Mouse (Mus musculus) hindbrain, embryonic 11.5 days (tissue): Measurements from ENCODE around the gene Polr3e. TPM values are rescaled to one million over a fixed set of nuclear protein-coding genes. Genes with fewer than 3 reads are reported as not detected.
A peak's percentile ranks its signal among the peaks of the same experiment; 100 is the strongest.
"Not testable (repeated sequence)": the region's sequence is repeated elsewhere in the genome, so short reads cannot be mapped to it uniquely, and the experiment has no call there.

Source experiments
- ATAC-seq: fragments of 200-750 bp; cut with Nextera tagmentation; 2 replicates; pipeline ENCODE4 v1.8.0; 2017; ENCODE audit warnings: mild to moderate bottlenecking, moderate TSS enrichment, moderate library complexity; ENCODE audit not compliant: low FRiP score
- DNase-seq: peaks from one replicate; pipeline ENCODE4 v3.0.0-alpha.2; 2015; ENCODE audit warnings: low spot score
- H3K27ac ChIP-seq: fragments of 300-500 bp; sonication (generic); 2 replicates; pipeline ENCODE4 v1.5.1; 2014; ENCODE audit warnings: mild to moderate bottlenecking, low read depth, low read length
- H3K27me3 ChIP-seq: fragments of 300-500 bp; sonication (generic); 2 replicates; pipeline ENCODE4 v1.6.1; 2014; ENCODE audit warnings: mild to moderate bottlenecking, low read length, moderate library complexity, mixed read lengths; ENCODE audit not compliant: control insufficient read depth, insufficient read depth
- H3K36me3 ChIP-seq: fragments of 300-500 bp; sonication (generic); 2 replicates; pipeline ENCODE4 v1.6.1; 2014; ENCODE audit warnings: mild to moderate bottlenecking, low read length, moderate library complexity, mixed read lengths; ENCODE audit not compliant: control insufficient read depth, insufficient read depth
- H3K4me1 ChIP-seq: fragments of 300-500 bp; sonication (generic); replicated peaks from 2 replicates; pipeline ENCODE4 v1.6.1; 2014; ENCODE audit warnings: low read length, mixed read lengths; ENCODE audit not compliant: control insufficient read depth, insufficient read depth
- H3K4me2 ChIP-seq: fragments of 300-500 bp; sonication (generic); replicated peaks from 2 replicates; pipeline ENCODE4 v1.6.1; 2014; ENCODE audit warnings: mild to moderate bottlenecking, low read depth, low read length
- H3K4me3 ChIP-seq: fragments of 300-500 bp; sonication (generic); 2 replicates; pipeline ENCODE4 v1.5.1; 2014; ENCODE audit warnings: low read depth, low read length
- H3K9ac ChIP-seq: fragments of 300-500 bp; sonication (generic); 2 replicates; pipeline ENCODE4 v1.6.1; 2014; ENCODE audit warnings: low read depth, low read length
- H3K9me3 ChIP-seq: fragments of 300-500 bp; sonication (generic); 2 replicates; pipeline ENCODE4 v1.6.1; 2016; ENCODE audit warnings: low read length; ENCODE audit not compliant: control insufficient read depth
- WGBS: fragments of 180-500 bp; shearing (Covaris S2); extraction: QIAGEN DNeasy Blood & Tissue Kit; methylation state at CpG from one replicate; pipeline ENCODE4 v1.1.7; 2014; 5-methylcytosine and 5-hydroxymethylcytosine counted together
- polyA plus RNA-seq: library from polyadenylated mRNA; unstranded; fragments of >200 nt; fragmentation: Nextera tagmentation; extraction: Ambion mirVana; gene quantifications from 2 replicates; pipeline ENCODE4 v1.2.1, GENCODE M21; 2014

Polr3e gene
- polyA plus RNA-seq, 1 experiment from 2014 or later: 17.1 TPM

DNA sequence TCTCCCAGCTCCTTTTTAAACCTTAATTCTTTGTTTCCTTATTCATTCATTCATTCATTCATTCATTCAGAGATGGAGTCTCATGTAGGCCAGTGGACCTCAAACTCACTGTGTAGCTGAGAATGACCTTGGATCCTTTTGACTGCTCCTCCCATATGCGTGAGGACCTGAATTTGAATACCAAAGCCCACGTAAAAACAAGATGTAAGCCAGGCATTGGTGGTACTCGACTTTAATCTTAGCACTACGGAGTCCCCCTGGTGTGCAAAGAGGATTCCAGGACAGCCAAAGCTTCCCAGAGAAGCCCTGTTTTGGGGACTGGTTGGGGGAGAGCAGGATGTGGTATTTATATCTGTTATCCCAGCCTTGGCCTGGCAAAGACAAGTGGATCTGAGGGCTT, 17.4 kb upstream of the Polr3e start:
- Histone ChIP-seq H3K27ac (no peak overlapping the region), H3K4me2 (no peak overlapping the region), H3K36me3 (no peaks in the 10 kb centered on the region), H3K9me3 (no peaks in the 10 kb centered on the region), H3K9ac (no peak overlapping the region), H3K27me3 (no peaks in the 10 kb centered on the region), H3K4me3 (no peak overlapping the region), H3K4me1 (no peaks in the 10 kb centered on the region)
- no peak for ATAC-seq
- WGBS: 61% methylated on average over 4 of the region's 4 CpGs
- DNase-seq: no peak

DNA sequence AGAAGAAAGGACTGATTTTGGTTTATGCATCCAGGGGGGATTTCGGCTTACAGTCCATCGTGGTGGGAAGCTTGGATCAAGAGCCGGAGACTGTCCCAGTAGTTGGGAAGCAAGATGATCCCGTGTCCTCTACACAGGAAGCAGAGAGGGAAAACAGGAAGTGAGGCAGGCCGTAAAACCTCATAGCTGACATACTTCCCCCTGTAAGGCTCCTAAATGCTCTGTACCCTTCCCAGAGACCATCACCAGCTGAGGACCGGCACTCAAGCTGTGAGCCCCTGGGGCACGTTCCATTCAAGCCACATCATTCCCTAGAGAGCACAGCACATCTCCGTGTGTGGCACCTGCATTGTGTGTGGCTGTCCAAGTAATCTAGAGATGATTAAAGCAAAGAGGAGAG, 15.8 kb upstream of the Polr3e start:
- H3K4me3 ChIP-seq: no peak overlapping the region
- ATAC-seq (0 out of 2 replicates have a peak, but pooled peaks have one; percentile 35), DNase-seq (peak; percentile 23)
- H3K36me3 ChIP-seq: no peaks in the 10 kb centered on the region
- no peaks in the 10 kb centered on the region for H3K9me3 ChIP-seq
- H3K27ac ChIP-seq: no peak overlapping the region
- whole genome bisulfite sequencing: 58% methylated on average over 8 of the region's 8 CpGs
- H3K4me2 ChIP-seq: no peak overlapping the region
- 0 out of 2 replicates have a peak overlapping the region, but pooled peaks have one; percentile 7 for H3K9ac ChIP-seq
- H3K27me3 ChIP-seq: no peaks in the 10 kb centered on the region
- no peaks in the 10 kb centered on the region for H3K4me1 ChIP-seq

DNA sequence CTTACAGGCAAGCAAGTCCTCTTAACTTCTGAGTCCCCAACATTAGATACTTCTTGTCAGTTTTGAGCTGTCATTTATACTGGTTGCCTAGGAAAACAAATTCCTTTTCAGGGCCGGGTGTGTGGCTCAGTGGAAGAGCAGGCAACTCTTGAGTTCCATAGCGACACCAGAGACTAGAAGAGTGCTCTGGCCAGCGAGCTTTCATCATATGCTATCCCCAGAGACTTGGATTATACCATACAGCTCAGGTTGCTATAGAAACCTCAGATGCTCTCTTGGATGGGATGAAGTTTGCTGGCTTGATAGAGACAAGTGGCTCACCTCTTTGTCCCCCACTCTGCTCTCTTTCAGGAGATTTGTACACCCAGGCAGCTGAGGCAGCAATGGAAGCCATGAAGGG, 14.6 kb upstream of the Polr3e start:
- Histone ChIP-seq H3K27me3 (no peaks in the 10 kb centered on the region), H3K27ac (no peak overlapping the region), H3K9ac (no peak overlapping the region), H3K4me3 (no peak overlapping the region), H3K9me3 (no peaks in the 10 kb centered on the region), H3K4me1 (no peaks in the 10 kb centered on the region), H3K36me3 (no peaks in the 10 kb centered on the region), H3K4me2 (no peak overlapping the region)
- DNase-seq: no peak
- no peak for ATAC-seq
- WGBS: 53% methylated on average over 3 of the region's 3 CpGs

DNA sequence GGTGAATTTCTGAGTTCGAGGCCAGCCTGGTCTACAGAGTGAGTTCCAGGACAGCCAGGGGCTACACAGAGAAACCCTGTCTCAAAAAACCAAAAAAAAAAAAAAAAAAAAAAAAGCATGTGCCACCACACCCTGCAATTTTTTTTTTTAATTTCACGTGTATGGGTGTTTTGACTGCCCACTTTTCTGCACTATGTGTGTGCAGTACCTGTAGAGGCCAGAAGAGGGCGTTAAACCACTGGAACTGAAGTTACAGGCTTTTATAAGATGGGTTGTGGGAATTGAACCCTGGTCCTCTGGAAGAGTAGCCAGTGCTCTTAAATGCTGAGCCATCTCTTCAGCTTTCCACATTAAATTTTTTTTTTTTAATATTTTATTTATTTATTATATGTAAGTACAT, 7.4 kb upstream of the Polr3e start:
- H3K4me2 ChIP-seq, H3K4me1 ChIP-seq, H3K4me3 ChIP-seq, H3K9ac ChIP-seq, H3K36me3 ChIP-seq, H3K27ac ChIP-seq, H3K9me3 ChIP-seq, DNase-seq, ATAC-seq, H3K27me3 ChIP-seq: not testable (repeated sequence)
- WGBS: 75% methylated on average over 3 of the region's 3 CpGs

DNA sequence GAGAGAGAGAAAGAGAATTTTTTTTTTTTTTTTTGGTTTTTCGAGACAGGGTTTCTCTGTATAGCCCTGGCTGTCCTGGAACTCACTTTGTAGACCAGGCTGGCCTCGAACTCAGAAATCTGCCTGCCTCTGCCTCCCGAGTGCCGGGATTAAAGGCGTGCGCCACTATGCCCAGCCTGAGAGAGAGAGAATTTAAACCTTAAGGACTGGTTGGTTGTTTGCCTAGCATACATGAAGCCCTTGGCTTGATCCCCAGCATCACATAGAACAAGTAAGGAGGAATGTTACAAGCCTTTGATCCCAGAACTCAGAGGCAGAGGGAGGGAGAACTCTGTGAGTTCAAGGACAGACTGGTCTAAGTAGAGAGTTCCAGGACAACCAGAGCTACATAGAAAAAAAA, 6.3 kb upstream of the Polr3e start:
- not testable (repeated sequence) for H3K27ac ChIP-seq, H3K4me2 ChIP-seq, H3K9me3 ChIP-seq, DNase-seq, H3K36me3 ChIP-seq, H3K4me1 ChIP-seq, H3K4me3 ChIP-seq, H3K9ac ChIP-seq, ATAC-seq, H3K27me3 ChIP-seq
- WGBS: 87% methylated on average over 6 of the region's 6 CpGs

DNA sequence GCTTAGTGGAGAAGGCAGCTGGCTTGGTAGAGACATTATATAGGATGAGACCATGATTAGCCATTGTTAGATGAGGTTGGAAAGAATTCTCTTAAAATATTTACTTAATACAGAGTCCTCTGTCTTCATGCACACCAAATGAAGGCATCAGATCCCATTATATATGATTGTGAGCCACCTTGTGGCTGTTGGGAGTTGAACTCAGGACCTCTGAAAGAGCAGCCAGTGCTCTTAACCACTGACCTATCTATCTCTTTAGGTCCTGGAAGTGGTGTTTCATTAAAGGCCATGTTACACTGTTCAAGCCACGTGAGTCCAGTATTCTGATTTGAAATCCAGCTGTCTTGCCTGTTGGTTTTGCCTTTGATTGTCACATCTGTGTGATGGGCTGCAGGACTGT, 4.2 kb upstream of the Polr3e start:
- DNase-seq: no peak
- 34% methylated on average over 1 of the region's 1 CpGs for WGBS
- H3K27me3 ChIP-seq: no peaks in the 10 kb centered on the region

DNA sequence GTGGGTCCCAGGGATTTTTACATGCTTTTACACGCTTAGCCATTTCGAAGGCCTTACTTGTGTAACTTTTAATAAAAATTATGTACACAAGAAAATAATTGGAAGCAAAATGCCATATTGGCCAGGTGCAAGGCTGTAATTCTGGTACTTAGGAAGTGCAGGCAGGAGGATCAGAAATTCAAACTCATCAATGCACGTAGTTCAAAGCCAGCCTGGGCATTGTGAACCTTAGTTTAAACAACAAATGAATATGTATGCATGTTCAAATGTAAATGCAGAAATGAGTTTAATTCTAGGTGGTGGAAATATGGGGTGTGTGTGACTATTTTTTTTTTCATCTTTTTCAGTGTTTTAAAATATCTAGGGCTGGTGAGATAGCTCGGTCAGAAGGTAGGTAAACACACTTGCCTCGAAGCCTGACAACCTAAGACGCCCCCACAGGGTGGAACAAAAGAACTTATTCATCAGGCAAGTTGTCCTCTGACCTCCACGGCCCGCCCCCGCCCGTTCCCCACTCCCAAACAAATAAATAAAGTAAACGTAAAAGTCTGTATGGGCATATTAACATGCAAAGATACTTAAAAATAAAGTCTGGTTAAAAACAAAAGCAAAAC, 1.2 kb upstream of the Polr3e start:
- DNase-seq: no peak
- ATAC-seq: no peak
- Histone ChIP-seq H3K9me3 (no peaks in the 10 kb centered on the region), H3K4me3 (no peak overlapping the region), H3K4me1 (no peaks in the 10 kb centered on the region), H3K27ac (no peak overlapping the region), H3K4me2 (no peak overlapping the region), H3K9ac (no peak overlapping the region), H3K27me3 (no peaks in the 10 kb centered on the region), H3K36me3 (no peaks in the 10 kb centered on the region)
- 21% methylated on average over 11 of the region's 11 CpGs for WGBS

More for the DNA sequence above, 4.2 kb upstream of the Polr3e start:
- Histone ChIP-seq H3K27ac (no peak overlapping the region), H3K4me1 (no peaks in the 10 kb centered on the region), H3K4me3 (no peak overlapping the region), H3K9me3 (no peaks in the 10 kb centered on the region), H3K9ac (no peak overlapping the region), H3K4me2 (no peak overlapping the region), H3K36me3 (no peaks in the 10 kb centered on the region)
- no peak for ATAC-seq

DNA sequence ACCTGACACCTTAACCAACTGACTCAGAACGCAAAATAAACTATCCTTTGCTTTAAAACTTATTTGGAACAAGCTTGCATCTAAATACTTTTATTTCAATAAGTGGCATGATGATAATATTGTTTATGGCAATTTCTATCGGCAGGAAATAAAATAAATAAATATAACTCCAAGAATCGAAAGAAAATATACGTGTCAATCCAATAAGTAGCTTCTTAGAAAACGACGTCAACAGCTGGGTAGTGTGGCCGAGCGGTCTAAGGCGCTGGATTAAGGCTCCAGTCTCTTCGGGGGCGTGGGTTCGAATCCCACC, 309 bp upstream of the Polr3e start:
- no peaks in the 10 kb centered on the region for H3K4me1 ChIP-seq
- DNase-seq: peak; percentile 17
- H3K36me3 ChIP-seq: no peaks in the 10 kb centered on the region
- H3K27me3 ChIP-seq: no peaks in the 10 kb centered on the region
- no peak overlapping the region for H3K4me2 ChIP-seq
- peak; percentile 91 for ATAC-seq
- H3K27ac ChIP-seq: no peak overlapping the region
- H3K4me3 ChIP-seq: no peak overlapping the region
- no peak overlapping the region for H3K9ac ChIP-seq
- H3K9me3 ChIP-seq: no peaks in the 10 kb centered on the region
- WGBS: 11% methylated on average over 12 of the region's 12 CpGs

DNA sequence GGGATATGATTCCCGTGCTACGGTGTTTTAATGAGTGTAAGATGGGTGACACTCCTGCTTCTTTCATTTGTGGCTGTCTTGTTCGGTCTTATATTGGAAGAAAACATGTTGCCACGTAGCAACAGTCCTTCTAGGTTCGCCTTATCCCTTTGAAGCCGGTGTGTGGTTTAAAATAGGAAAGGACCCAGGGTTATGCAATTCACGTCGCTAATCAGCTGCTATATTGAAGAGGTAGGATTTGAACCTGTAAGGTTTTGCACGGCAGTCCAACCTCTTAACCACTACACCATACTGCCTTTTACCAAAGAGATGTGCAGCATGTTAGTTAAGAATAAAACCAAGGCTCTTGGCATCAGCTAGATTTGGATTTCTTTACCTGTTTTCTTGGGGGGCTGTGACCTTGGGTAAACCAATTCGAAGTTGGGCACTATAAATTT, 1.0 kb downstream of the Polr3e start:
- WGBS: 9% methylated on average over 10 of the region's 10 CpGs
- H3K4me1 ChIP-seq: no peaks in the 10 kb centered on the region
- H3K9ac ChIP-seq: peak overlapping the region; percentile 90; the same call in 1 of the 2 replicates
- no peaks in the 10 kb centered on the region for H3K9me3 ChIP-seq
- peak overlapping the region; percentile 60 for H3K4me2 ChIP-seq
- DNase-seq (peak; percentile 78), ATAC-seq (peak; percentile 72)
- H3K27me3 ChIP-seq: no peaks in the 10 kb centered on the region
- no peaks in the 10 kb centered on the region for H3K36me3 ChIP-seq
- peak overlapping the region; percentile 97 for H3K4me3 ChIP-seq
- peak overlapping the region; percentile 82; the same call in 1 of the 2 replicates for H3K27ac ChIP-seq
